Mouse (Mus musculus) left cerebral cortex, adult 18-20 months (tissue): Measurements from ENCODE around the gene Rsrp1. TPM values are rescaled to one million over a fixed set of nuclear protein-coding genes. Genes with fewer than 3 reads are reported as not detected.

Experiments
- DNase-seq, 2 experiments: peaks; one replicate each; pipeline ENCODE4 v3.0.0; 2021 to 2022; ENCODE audit warnings: low spot score in 2 of 2, mixed read lengths in 1 of 2
- total RNA-seq, 2 experiments: library from RNA; stranded (reverse); gene quantifications; 2 replicates each; pipeline ENCODE4 v1.2.3; 2021

The Rsrp1 gene
- total RNA-seq, 2 experiments from 2014 or later, result 248 to 297 TPM

DNA sequence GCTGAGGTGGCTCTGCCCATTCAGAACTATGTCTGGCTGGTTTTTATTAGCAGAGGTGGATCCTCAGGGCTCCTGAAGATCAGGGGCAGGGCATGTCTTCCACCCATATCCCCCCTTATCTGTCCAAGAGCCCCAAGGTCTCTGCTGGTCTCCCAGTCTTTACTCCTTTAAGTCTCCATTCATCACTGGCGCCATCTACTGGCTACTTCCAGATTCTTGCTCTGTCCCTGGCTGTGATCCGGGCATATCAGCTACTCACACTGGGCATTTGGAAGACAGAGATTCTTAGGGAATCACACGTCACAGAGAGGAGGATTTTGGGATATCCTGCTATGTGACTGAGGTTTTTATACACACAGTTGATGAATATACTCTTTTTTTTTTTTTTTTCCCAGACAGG is 32.9 kb downstream of the Rsrp1 start:
- DNase-seq, result peak; percentile 56 to 78

DNA sequence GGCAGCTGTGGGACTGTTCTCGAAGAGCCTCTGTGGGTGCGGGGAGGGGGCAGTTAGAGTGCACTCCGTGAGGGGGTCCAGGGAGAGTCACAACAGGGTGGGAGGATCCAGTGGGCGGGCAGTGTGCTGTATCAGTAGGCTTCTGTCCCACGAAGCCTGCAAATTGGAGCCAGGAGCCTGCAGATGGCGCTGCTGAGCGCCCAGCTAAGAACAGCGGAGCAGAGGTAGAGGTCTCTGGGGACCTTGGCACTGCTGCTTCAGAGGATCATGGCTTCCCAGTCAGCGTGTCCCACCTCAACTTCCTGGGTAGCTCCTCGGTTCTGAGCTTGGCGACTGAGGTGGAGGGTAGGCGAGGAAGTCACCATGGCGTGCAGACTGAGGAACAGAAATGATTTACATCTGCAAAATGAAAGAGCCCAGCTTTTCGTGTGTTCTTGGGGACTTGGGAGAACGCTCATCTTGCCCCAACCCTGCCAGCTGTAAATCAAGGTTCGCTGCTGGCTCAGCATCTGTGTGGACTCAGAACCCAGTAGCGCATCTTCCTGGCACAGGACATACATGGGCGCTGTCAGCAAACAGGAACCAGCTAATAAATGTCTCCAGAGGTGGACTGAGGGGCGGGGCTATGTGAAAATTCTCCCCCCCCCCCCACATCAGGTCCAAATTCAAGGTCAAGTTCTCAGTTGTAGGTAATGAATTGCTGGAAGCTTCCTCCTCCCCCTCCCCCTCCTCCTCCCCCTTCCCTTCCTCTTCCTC is 39.8 kb downstream of the Rsrp1 start:
- DNase-seq, result no peak

DNA sequence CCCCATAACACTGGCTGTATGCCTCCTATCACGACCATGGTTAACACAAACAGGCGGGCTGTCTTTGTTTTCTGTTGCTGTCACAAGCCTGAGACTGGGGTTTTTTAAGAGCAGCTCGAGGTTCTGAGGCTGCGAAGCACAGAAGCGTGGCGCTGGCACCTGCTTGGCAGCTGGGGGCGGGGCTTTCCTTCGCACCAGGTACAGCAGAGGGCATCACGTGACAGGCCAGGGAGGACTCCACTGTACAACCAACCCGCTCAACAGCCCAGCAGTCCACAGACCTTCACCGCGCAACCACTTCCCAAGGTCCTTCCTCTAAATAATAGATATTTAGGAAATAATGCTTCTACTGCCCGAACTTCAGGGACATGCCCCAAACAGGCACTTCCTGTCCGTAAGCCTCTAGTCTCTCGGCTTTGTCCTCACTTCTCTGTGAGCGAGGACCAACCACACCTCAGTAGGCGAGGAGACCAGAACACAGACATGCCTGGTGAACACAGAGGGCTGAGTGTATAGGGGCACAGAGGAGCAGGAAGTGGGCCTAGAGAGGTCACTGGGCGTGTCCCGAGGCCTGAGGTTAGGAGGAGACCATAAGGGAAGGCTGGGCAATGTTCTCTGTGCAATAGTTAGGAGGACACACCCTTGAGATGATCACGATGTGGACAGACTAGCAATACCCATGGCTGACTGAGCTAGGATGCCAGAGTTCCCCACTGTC is 44.7 kb downstream of the Rsrp1 start:
- no peak for DNase-seq

DNA sequence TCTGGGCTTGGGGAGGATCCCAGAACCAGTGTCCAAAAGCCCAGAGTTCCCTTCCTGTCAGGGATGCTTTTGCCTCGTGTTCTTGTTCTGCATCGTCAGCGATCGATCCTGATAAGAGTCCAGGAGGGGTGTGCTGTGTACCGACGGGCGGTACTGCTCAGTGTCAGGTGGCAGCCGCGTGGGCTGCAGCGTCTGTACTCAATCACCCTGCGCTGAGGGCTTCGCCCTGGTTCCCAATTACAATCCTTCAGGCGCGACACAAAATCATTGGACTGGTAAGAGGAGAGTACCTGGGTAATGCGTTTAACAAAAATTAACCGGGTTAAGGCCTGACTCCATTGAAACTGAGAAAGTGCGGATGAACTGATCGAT is 45.2 kb downstream of the Rsrp1 start:
- DNase-seq, result no peak

DNA sequence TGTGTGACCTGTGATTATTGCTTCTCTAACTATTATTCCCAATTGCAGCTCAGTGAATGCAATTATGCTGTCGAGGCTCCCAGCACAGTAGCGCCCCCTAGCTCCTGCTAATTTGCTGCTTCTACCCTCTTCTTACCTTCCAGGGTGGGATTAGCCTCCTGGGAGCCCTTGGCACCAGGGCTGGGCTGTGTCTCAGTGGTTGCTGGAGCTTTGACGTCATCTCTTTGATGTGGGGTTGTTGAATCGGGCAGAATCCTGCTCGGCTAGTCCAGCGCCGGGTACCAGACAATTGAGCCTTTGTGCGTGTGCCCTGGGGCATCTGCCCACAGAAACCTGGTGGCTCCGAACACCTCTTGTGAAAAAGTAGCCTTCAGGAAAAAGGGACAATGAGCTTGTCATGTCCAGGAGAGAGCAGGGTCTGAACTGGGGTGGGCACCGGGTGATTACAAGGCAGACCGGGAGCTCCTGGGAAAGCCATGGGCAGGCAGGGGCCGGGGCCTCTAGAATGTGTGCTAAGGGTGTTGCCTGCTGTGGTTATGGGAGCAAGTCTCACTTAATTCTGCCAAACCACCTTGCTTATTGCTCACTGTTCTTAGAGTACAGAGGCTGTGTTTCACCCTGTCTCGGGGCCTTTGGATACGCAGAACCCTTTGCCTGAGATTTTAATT is 52.0 kb downstream of the Rsrp1 start:
- DNase-seq, result peak in 1 of 2 experiments; percentile 10

DNA sequence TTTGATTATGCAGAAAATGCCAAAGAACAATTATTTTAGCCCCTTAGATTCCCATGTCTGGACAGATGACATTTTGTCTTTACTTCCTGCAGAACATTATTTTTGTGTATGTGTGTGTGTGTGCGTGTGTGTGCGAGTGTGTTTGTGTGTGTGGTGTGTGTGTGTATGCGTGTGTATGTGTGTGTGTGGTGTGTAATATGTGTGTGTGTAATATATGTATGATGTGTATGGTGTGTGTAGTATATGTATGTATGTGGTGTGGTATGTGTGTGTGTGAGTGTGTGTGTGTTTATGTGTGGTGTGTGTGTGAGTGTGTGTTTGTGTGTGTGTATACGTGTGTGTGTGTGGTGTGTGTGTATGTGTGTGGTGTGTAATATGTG is 52.5 kb downstream of the Rsrp1 start:
- no peak for DNase-seq

Other genes with a start within 250 kb of the Rsrp1 start
- 10 to 100 TPM; 44.5 to 45.6 TPM for gene Man1c1, start 219.3 kb upstream of the Rsrp1 start, total RNA-seq
- gene Ldlrap1, start 155.6 kb upstream of the Rsrp1 start, total RNA-seq, result 1 to 10 TPM; 1.8 to 3.1 TPM
- gene Maco1, start 70.2 kb upstream of the Rsrp1 start, total RNA-seq, result 10 to 100 TPM; 55.2 to 55.3 TPM
- gene Rhd, start 59.1 kb upstream of the Rsrp1 start, total RNA-seq, result not detected
- 100 to 1,000 TPM; 119 to 127 TPM for gene Tmem50a, start 8.6 kb upstream of the Rsrp1 start, total RNA-seq
- 10 to 100 TPM; 59.9 to 63.6 TPM for gene Syf2, start 7.3 kb downstream of the Rsrp1 start, total RNA-seq
- under 1 TPM in 1 of 2 experiments, not detected in 1; 0.12 TPM for gene Runx3, start 197.1 kb downstream of the Rsrp1 start, total RNA-seq